Mouse (Mus musculus) kidney, postnatal 0 days (tissue): ENCODE data around the gene Klrg1. TPM values are rescaled to one million over a fixed set of nuclear protein-coding genes. Genes with fewer than 3 reads are reported as not detected.

Experiments used
- ATAC-seq: fragments of 200-750 bp; cut with Nextera tagmentation; replicated peaks from 2 replicates; pipeline ENCODE4 v1.8.0; 2017; ENCODE audit warnings: low read depth, moderate number of reproducible peaks, moderate TSS enrichment, moderate library complexity; ENCODE audit not compliant: low FRiP score
- DNase-seq: peaks from one replicate; pipeline ENCODE4 v3.0.0-alpha.2; 2016; ENCODE audit warnings: low spot score
- H3K27ac ChIP-seq: fragments of 300-500 bp; sonication (generic); 2 replicates; pipeline ENCODE4 v1.5.1; 2014; ENCODE audit warnings: mild to moderate bottlenecking
- H3K27me3 ChIP-seq: fragments of 300-500 bp; sonication (generic); 2 replicates; pipeline ENCODE4 v1.6.1; 2014; ENCODE audit warnings: low read length, mixed read lengths; ENCODE audit not compliant: insufficient read depth
- H3K36me3 ChIP-seq: fragments of 300-500 bp; sonication (generic); 2 replicates; pipeline ENCODE4 v1.6.1; 2014; ENCODE audit warnings: low read length, mixed read lengths; ENCODE audit not compliant: insufficient read depth
- H3K4me1 ChIP-seq: fragments of 300-500 bp; sonication (generic); replicated peaks from 2 replicates; pipeline ENCODE4 v1.6.1; 2014; ENCODE audit warnings: antibody characterized with exemption, low read length, mixed read lengths; ENCODE audit not compliant: insufficient read depth
- H3K4me2 ChIP-seq: fragments of 300-500 bp; sonication (generic); 2 replicates; pipeline ENCODE4 v1.6.1; 2014; ENCODE audit warnings: mild to moderate bottlenecking, low read length, moderate library complexity, mixed read lengths
- H3K4me3 ChIP-seq: fragments of 300-500 bp; sonication (generic); replicated peaks from 2 replicates; pipeline ENCODE4 v1.5.1; 2014; ENCODE audit warnings: low read depth, low read length
- H3K9ac ChIP-seq: fragments of 300-500 bp; sonication (generic); 2 replicates; pipeline ENCODE4 v1.6.1; 2014; ENCODE audit warnings: low read depth, low read length
- H3K9me3 ChIP-seq: fragments of 300-500 bp; sonication (generic); replicated peaks from 2 replicates; pipeline ENCODE4 v1.6.1; 2016; ENCODE audit warnings: low read length, inconsistent platforms, mixed read lengths
- CTCF ChIP-seq: IDR thresholded peaks from 2 replicates; pipeline ENCODE4 v1.5.1; 2016; ENCODE audit warnings: antibody characterized with exemption, low read depth, mild to moderate bottlenecking, moderate library complexity
- WGBS: fragments of 180-500 bp; shearing (Covaris S2); extraction: QIAGEN DNeasy Blood & Tissue Kit; methylation state at CpG from one replicate; pipeline ENCODE4 v1.1.7; 2014; 5-methylcytosine and 5-hydroxymethylcytosine counted together
- polyA plus RNA-seq: library from polyadenylated mRNA; unstranded; fragments of >200 nt; fragmentation: Nextera tagmentation; extraction: Ambion mirVana; gene quantifications from 2 replicates; pipeline ENCODE4 v1.2.1, GENCODE M21; 2015

The Klrg1 gene
- polyA plus RNA-seq, 1 experiment from 2014 or later: 0.08 TPM

GRCm38 (mm10) chr6:122302121-122302520, 19.4 kb upstream of the Klrg1 start:
- H3K27ac ChIP-seq: no peak overlapping the region
- H3K9ac ChIP-seq: no peak overlapping the region
- no peak for ATAC-seq
- DNase-seq: no peak
- H3K27me3 ChIP-seq: no peaks in the 10 kb centered on the region
- H3K36me3 ChIP-seq: no peaks in the 10 kb centered on the region
- H3K4me2 ChIP-seq: no peak overlapping the region
- TF ChIP-seq CTCF: no peak
- no peak overlapping the region for H3K4me3 ChIP-seq
- WGBS: 62% methylated on average over 1 of the region's 1 CpGs
- H3K9me3 ChIP-seq: no peaks in the 10 kb centered on the region
- no peaks in the 10 kb centered on the region for H3K4me1 ChIP-seq

DNA sequence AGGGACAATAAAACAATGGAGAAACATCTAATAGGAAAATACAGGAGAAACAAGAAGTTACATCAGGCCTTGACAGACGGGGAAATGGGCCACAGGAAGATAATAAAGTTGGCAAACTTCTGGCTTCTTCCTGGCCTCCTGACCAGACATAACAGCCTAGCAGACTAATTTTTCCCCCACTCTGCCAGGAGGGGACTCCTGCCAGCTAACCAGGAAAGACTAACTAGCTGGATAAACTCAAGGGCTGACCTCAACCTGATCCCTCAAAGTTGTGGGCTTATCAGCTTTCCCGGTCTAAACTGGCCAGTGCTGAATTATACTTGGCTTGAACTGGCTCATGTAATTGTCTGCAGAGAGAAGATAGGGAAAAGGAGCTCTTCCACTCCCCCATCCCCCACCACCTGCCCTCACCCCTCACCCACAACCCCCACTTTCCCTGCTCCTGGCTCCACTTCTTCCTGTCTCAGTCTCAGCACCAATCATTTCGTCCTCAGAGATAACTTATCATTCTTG, 17.0 kb upstream of the Klrg1 start:
- H3K9me3 ChIP-seq: no peaks in the 10 kb centered on the region
- no peak for DNase-seq
- no peaks in the 10 kb centered on the region for H3K27me3 ChIP-seq
- H3K4me3 ChIP-seq: no peak overlapping the region
- no peak overlapping the region for H3K27ac ChIP-seq
- 56% methylated on average over 3 of the region's 3 CpGs for WGBS
- no peaks in the 10 kb centered on the region for H3K36me3 ChIP-seq
- no peak overlapping the region for H3K4me2 ChIP-seq
- no peak for ATAC-seq
- no peak overlapping the region for H3K9ac ChIP-seq
- no peaks in the 10 kb centered on the region for H3K4me1 ChIP-seq
- no peak for TF ChIP-seq CTCF

DNA sequence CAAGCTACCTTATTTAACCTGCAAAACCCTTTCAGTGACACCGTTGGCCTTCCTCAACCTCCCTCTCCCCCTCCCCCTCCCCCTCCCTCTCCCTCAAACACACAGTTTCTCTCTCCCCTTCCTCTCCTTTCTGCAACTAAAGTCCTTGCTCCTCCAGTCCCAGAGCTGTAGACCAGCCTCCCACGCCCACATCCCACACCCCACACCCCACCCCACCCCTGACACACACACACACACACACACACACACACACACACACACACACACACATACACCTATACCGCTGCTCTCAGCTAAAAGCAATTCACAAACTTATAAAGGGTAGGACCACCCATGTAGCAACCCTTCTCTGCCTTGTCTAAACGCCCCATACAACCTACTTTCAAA, 15.5 kb upstream of the Klrg1 start:
- Histone ChIP-seq H3K4me3 (no peak overlapping the region), H3K4me1 (no peaks in the 10 kb centered on the region), H3K27ac (no peak overlapping the region), H3K9me3 (no peaks in the 10 kb centered on the region), H3K27me3 (no peaks in the 10 kb centered on the region), H3K9ac (no peak overlapping the region), H3K4me2 (no peak overlapping the region), H3K36me3 (no peaks in the 10 kb centered on the region)
- ATAC-seq (no peak), DNase-seq (no peak)
- WGBS: 54% methylated on average over 4 of the region's 4 CpGs
- TF ChIP-seq CTCF: no peak

- 6% methylated on average over 25 of the region's 25 CpGs for WGBS
- DNase-seq: peak; percentile 73
Measured at GRCm38 (mm10) chr6:122297279-122298222, 14.9 kb upstream of the Klrg1 start.

DNA sequence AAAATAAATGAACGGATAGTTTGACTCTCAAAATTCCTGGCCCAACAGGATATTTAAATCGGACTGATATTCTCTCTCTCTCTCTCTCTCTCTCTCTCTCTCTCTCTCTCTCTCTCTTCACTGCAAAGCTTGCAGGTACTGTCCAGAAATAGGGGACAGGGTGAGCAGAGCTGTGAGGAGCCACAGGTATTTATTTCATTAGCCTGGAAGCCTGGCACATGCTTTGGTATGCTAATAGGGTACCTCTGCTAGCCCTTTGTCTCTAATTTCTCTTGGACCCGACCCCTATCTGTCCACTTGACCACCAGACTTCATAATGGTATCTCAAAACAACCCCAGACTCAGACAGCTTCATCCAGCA, 14.2 kb upstream of the Klrg1 start:
- no peak for TF ChIP-seq CTCF
- H3K36me3 ChIP-seq: no peaks in the 10 kb centered on the region
- no peak for ATAC-seq
- peak overlapping the region; percentile 54 for H3K9ac ChIP-seq
- H3K9me3 ChIP-seq: no peaks in the 10 kb centered on the region
- H3K27me3 ChIP-seq: no peaks in the 10 kb centered on the region
- H3K27ac ChIP-seq: peak overlapping the region; percentile 71; the same call in 1 of the 2 replicates
- H3K4me1 ChIP-seq: no peaks in the 10 kb centered on the region
- no peak for DNase-seq
- 31% methylated on average over 3 of the region's 3 CpGs for WGBS
- peak overlapping the region; percentile 54 for H3K4me3 ChIP-seq
- peak overlapping the region; percentile 77 for H3K4me2 ChIP-seq

More at GRCm38 (mm10) chr6:122297279-122298222, 14.9 kb upstream of the Klrg1 start:
- TF ChIP-seq CTCF: peak; percentile 34; the same call in 1 of the 2 replicates
- Histone ChIP-seq H3K9ac (peak overlapping the region; percentile 54), H3K4me3 (peak overlapping the region; percentile 54), H3K27me3 (no peaks in the 10 kb centered on the region), H3K36me3 (no peaks in the 10 kb centered on the region), H3K9me3 (no peaks in the 10 kb centered on the region), H3K4me2 (peak overlapping the region; percentile 77), H3K27ac (peak overlapping the region; percentile 71; the same call in 1 of the 2 replicates), H3K4me1 (no peaks in the 10 kb centered on the region)
- ATAC-seq: peak; percentile 65; the same call in 1 of the 2 replicates

DNA sequence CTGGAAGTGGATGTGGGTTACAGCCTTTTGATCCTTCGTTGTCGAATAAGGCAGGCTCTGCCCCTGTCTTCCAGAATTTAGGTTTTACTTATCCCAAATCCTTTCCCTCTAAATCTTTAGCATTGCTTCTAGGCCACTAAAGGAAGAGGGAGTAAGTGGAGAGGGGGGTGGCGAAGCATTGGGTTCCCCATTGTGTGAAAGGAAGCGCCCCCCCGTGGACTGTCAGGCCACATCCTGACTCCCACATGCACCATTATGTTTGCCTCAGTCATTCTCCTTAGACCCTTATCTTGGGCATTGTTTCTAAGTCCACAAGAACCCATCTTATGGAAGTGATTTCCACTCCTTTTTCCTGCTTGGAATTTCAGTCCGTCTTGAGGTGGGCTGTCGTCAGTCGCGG, 12.6 kb upstream of the Klrg1 start:
- H3K27me3 ChIP-seq: no peaks in the 10 kb centered on the region
- ATAC-seq: no peak
- 67% methylated on average over 9 of the region's 9 CpGs for WGBS

More for the DNA sequence above, 12.6 kb upstream of the Klrg1 start:
- no peak overlapping the region for H3K27ac ChIP-seq
- H3K4me1 ChIP-seq: peaks cover 1% of the 10 kb centered on the region; the same call in 1 of the 2 replicates
- H3K4me2 ChIP-seq: no peak overlapping the region
- no peaks in the 10 kb centered on the region for H3K9me3 ChIP-seq
- 0 out of 2 replicates have a peak, but pooled peaks have one; percentile 4 for TF ChIP-seq CTCF
- no peaks in the 10 kb centered on the region for H3K36me3 ChIP-seq
- DNase-seq: no peak
- H3K4me3 ChIP-seq: no peak overlapping the region
- no peak overlapping the region for H3K9ac ChIP-seq
